Mouse (Mus musculus): ENCODE data around the gene Fgf14.

DNA sequence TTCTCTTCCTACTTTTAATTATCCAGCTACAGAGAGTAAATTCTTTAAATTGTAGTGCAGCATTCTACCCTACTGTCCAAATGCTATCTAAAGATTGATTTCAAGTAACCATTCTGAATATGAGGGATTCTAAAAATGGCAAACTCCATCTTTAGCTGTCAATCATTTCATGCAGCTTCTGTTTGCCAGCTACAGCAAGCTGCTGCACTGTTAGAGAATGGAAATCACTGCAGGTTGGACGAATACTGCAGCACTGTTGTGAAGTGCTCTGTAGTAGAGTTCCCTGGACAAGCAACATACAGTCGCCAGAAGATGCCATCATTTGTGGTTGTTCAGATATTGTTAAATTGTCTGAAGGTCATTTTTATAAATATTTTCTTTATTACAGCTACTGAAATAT, 453.5 kb downstream of the Fgf14 start:
- TF ChIP-seq CTCF (IDR thresholded peaks at IDR 0.05; ENCODE audit: insufficient read depth, low read depth, low read length), result no peak
- no peak for TF ChIP-seq POLR2A (IDR thresholded peaks at IDR 0.05; ENCODE audit: insufficient read depth, low read depth, low read length)
